ENCODE assay signal across 14 mouse cellular contexts in genomic region chr2:44318436-44318835, GRCm38 (mm10).
DNase-seq lines count a peak whose midpoint lies in the region; TF ChIP-seq lines count a peak whose summit lies in the region.
"Had no signal": no experiment of that assay in that cellular context is flagged by ENCODE, and none has a peak within 500 bp of the region (broad histone marks: within the 10 kb centered on the region; RNA-seq: fewer than 3 reads in every experiment).

No protein-coding gene starts in this region.

- no peak for TF ChIP-seq CTCF in brain, embryonic 14.5 days (IDR thresholded peaks at IDR 0.05; ENCODE audit: borderline replicate concordance, extremely low read depth, insufficient read depth, insufficient read length)

- no peak for TF ChIP-seq POLR2A in brain, embryonic 14.5 days (IDR thresholded peaks at IDR 0.05; ENCODE audit: borderline replicate concordance, extremely low read depth, insufficient read depth, insufficient read length, poor library complexity, severe bottlenecking)

- DNase-seq in kidney, adult 11 months, result peak; percentile 36
- no peak for DNase-seq in kidney, adult 18-20 months
- DNase-seq in ES-CJ7 (ENCODE audit: low read depth, low spot score), result peak; percentile 18
- DNase-seq in brain, embryonic 14.5 days (ENCODE audit: low read depth), result peak; percentile 20
- DNase-seq in kidney, postnatal 10 days, result peak; percentile 74
- DNase-seq in ovary, adult 18-20 months (ENCODE audit: low spot score), result no peak
- no peak for DNase-seq in yolk sac, embryonic 10.5 days (ENCODE audit: low spot score)
- DNase-seq in gastrocnemius, adult 8-10 months (ENCODE audit: low spot score in 2 of 2), result no peak
- DNase-seq: B cell, adult 2 months; cerebellum, adult 11-12 months; cerebellum, postnatal 36 days; gastrocnemius, adult 2 months; midbrain, embryonic 14.5 days; thymus, postnatal 25 days had no signal

Comparison
In these comparisons a context has a peak if more than half of its experiments do, and no peak if none do; other contexts are left out.
1. DNase-seq: peak in kidney, adult 11 months (single experiment), ES-CJ7 (single experiment), brain, embryonic 14.5 days (single experiment) and kidney, postnatal 10 days (single experiment); none in kidney, adult 18-20 months (single experiment), ovary, adult 18-20 months (single experiment), yolk sac, embryonic 10.5 days (single experiment) and gastrocnemius, adult 8-10 months (0 of 2).